Mouse (Mus musculus) C2C12 (cell line): ENCODE measurements at regions not wholly inside any gene's neighbourhood (a gene's known extent, or its start where the extent isn't known, plus 50 kb on each side); places are given as distances from the start of the nearest gene placed in this dataset.

Experiments
- CEBPB ChIP-seq: IDR thresholded peaks from one replicate; pipeline ENCODE4 v1.6.1; 2011; ENCODE audit warnings: low read depth, mild to moderate bottlenecking, control low read depth, moderate library complexity
- CTCF ChIP-seq: IDR thresholded peaks from one replicate; pipeline ENCODE4 v1.5.1; 2011; ENCODE audit not compliant: control insufficient read depth, insufficient read depth, insufficient read length
- MAX ChIP-seq: IDR thresholded peaks from one replicate; pipeline ENCODE4 v1.6.1; 2011; ENCODE audit warnings: mild to moderate bottlenecking, control low read depth
- USF1 ChIP-seq: IDR thresholded peaks from one replicate; pipeline ENCODE4 v1.6.1; 2011; ENCODE audit warnings: low read depth, mild to moderate bottlenecking, control low read depth, moderate library complexity

DNA sequence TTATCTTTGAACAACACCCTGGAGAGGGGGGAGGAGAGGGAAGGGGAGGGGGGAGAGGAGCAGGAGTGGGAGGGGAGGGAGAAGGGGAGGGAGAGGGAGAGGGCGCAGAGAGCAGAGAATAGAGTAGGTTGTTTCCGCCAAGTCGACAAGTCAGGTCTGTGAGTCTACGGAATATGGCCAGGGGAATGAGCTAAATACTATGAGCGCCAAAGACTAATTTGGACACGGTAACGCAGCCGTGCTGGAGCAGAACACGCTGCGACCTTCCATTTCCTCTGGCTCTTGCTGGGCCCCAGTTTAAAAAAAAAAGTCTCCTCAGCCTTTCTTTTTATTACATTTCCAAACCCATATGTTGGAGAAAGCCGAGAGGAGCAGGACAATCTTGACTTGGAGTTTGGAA lies 71.7 kb upstream of the Unc93a2 start:
- TF ChIP-seq CEBPB (no peak), MAX (no peak), CTCF (no peak), USF1 (no peak)
